Mouse (Mus musculus) spleen, adult 2 months (tissue): ENCODE measurements around the gene C1qb. TPM values are rescaled to one million over a fixed set of nuclear protein-coding genes. Genes with fewer than 3 reads are reported as not detected.

ENCODE experiments used
- DNase-seq, 2 experiments: peaks; one replicate each; pipeline versions ENCODE4 v3.0.0 to v3.0.0-alpha.2; 2012 to 2021; ENCODE audit warnings: low spot score in 2 of 2, low read depth in 1 of 2
- H3K27ac ChIP-seq: fragments of 200-500 bp; 2 replicates; pipeline ENCODE4 v1.5.1; 2012; ENCODE audit warnings: low read length, inconsistent platforms; ENCODE audit not compliant: insufficient read depth
- H3K27me3 ChIP-seq: fragments of 200-500 bp; 2 replicates; pipeline ENCODE4 v1.6.1; 2012; ENCODE audit warnings: mild to moderate bottlenecking, moderate library complexity, low read length, inconsistent platforms; ENCODE audit not compliant: control insufficient read depth, insufficient read depth
- H3K36me3 ChIP-seq: fragments of 200-500 bp; 2 replicates; pipeline ENCODE4 v1.6.1; 2012; ENCODE audit warnings: mild to moderate bottlenecking, low read length, inconsistent platforms; ENCODE audit not compliant: control insufficient read depth, insufficient read depth
- H3K4me1 ChIP-seq: fragments of 200-500 bp; 2 replicates; pipeline ENCODE4 v1.6.1; 2011; ENCODE audit warnings: inconsistent platforms; ENCODE audit not compliant: control insufficient read depth, insufficient read depth, insufficient read length
- H3K4me3 ChIP-seq: fragments of 200-500 bp; 2 replicates; pipeline ENCODE4 v1.5.1; 2011; ENCODE audit warnings: mild to moderate bottlenecking, inconsistent platforms; ENCODE audit not compliant: insufficient read depth, insufficient read length; ENCODE audit errors: extremely low read depth
- CTCF ChIP-seq: fragments of 200-500 bp; IDR thresholded peaks from 2 replicates; pipeline ENCODE4 v1.5.1; 2011; ENCODE audit warnings: mild to moderate bottlenecking, inconsistent platforms; ENCODE audit not compliant: insufficient read depth, insufficient read length, insufficient replicate concordance; ENCODE audit errors: extremely low read depth
- POLR2A ChIP-seq: fragments of 200-500 bp; IDR thresholded peaks from 2 replicates; pipeline ENCODE4 v1.6.1; 2011; ENCODE audit warnings: low read depth, low read length, inconsistent platforms
- WGBS: fragments of 180-500 bp; shearing (Covaris S2); methylation state at CpG from one replicate; pipeline ENCODE4 v1.1.7; 2018; 5-methylcytosine and 5-hydroxymethylcytosine counted together
- polyA plus RNA-seq: library from polyadenylated mRNA; depleted of rRNA; stranded (reverse); fragments of >200 nt; gene quantifications from 2 replicates; pipeline ENCODE4 v1.2.3, GENCODE M21; 2012

Gene C1qb
- polyA plus RNA-seq, 1 experiment: 284 TPM

DNA sequence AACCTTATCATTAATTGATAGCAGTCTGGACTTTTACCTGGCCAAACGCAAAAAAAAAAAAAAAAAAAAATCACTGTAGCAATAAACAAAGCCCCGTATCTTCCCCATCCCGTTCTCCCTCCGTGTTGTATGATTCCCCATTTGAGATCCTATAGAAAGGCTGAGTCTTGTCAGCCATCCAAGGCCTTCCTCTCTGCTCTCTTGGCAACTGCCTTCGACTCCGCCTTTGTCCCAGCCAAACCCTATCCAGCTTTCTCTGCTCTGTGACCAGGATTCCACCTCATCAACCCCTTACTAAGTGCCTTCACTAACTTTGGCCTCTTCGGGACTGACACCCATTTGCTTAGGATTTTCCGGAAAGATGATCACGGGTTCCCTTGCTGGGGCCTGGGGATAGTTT lies 48.0 kb downstream of the C1qb start:
- peaks cover 22% of the 10 kb centered on the region for H3K27me3 ChIP-seq
- no peak for DNase-seq
- WGBS: 91% methylated on average over 9 of the region's 9 CpGs
- H3K4me3 ChIP-seq: no peak overlapping the region
- TF ChIP-seq POLR2A: no peak
- no peak for TF ChIP-seq CTCF
- H3K4me1 ChIP-seq: peaks cover 8% of the 10 kb centered on the region
- H3K36me3 ChIP-seq: no peaks in the 10 kb centered on the region
- no peak overlapping the region for H3K27ac ChIP-seq

DNA sequence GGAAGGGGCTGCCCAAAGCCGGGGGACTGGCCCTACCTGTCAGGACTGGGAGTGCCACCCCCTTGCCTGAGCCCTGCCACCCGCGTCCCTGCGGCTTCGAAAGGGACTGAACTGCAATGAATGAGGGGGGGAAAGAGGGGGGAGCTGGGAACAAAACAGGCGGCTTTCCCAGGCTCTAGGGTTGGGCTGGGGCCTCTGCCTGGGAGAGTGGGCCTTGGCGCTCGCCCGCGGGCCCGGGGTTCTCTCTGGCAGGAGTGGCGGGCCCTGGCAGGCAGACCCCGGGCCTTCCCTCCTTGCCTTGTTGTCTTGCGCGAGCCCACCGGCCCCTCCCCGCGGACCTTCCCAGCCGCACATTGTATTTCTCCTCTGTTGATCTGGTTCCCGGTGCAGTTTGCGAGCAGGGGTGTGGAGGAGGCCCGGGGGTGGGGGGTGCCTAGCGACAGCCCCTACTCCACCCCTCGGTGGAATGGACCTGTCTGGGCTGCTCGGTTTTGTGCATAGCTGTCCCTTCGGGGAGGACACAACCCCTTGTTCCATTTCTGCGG lies 49.5 kb downstream of the C1qb start:
- 10% methylated on average over 26 of the region's 27 CpGs for WGBS
- no peak overlapping the region for H3K27ac ChIP-seq
- H3K27me3 ChIP-seq: peaks cover 22% of the 10 kb centered on the region
- H3K4me3 ChIP-seq: peak overlapping the region; percentile 45; the same call in 1 of the 2 replicates
- no peaks in the 10 kb centered on the region for H3K36me3 ChIP-seq
- TF ChIP-seq CTCF: no peak
- TF ChIP-seq POLR2A: no peak
- H3K4me1 ChIP-seq: peaks cover 8% of the 10 kb centered on the region
- DNase-seq: no peak

DNA sequence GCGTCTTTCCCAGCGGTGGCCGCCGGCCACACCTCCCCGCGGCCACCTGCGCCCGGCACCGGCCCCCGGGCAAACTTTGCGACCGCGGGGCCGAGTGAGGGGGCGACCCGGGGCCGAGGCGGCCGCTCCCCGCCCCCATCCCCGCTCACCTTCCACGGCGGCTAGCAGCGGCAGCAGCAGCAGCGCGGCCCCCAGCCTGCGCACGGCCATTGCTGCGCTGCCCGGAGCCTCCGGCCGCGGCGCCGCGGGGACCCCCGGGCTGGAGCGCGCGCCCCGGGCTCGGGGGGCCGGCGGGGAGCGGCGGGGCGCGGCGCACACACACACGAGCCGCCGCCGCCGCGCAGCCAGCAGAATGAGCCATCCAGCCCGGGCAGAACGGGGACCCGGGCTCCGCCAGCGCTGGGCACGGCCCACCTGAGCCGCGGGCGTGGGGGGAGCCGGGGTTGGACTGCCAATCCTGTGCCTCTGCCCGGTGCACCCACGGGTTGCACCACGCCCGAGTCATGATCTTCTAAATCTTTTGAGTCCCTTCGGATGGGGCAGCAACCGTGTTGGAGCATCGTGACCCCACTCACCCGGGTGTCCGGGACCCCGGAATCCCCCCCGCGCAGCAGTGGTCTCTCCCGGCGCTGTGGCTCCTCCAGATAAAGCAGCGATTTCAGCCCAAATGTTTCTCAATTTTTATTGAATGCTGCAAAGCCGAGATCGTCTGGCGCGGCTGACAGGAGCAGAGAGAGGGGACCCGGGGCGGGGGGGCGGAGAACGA lies 50.2 kb downstream of the C1qb start, which contains the start of gene Ephb2:
TSS of gene Ephb2 (minus strand) at position 368 of the 766 bp plus-strand sequence.
- H3K4me3 ChIP-seq: peak within 1 kb of the TSS; percentile 45; the same call in 1 of the 2 replicates
- H3K36me3 ChIP-seq: no peaks in the 10 kb centered on the region
- peaks cover 22% of the 10 kb centered on the region for H3K27me3 ChIP-seq
- peaks cover 8% of the 10 kb centered on the region for H3K4me1 ChIP-seq
- DNase-seq: peak; percentile 20 to 28
- WGBS: under 1% methylated on average over 72 of the region's 88 CpGs
- TF ChIP-seq CTCF (no peak), POLR2A (no peak)
- H3K27ac ChIP-seq: peak within 1 kb of the TSS; percentile 48; the same call in 1 of the 2 replicates

DNA sequence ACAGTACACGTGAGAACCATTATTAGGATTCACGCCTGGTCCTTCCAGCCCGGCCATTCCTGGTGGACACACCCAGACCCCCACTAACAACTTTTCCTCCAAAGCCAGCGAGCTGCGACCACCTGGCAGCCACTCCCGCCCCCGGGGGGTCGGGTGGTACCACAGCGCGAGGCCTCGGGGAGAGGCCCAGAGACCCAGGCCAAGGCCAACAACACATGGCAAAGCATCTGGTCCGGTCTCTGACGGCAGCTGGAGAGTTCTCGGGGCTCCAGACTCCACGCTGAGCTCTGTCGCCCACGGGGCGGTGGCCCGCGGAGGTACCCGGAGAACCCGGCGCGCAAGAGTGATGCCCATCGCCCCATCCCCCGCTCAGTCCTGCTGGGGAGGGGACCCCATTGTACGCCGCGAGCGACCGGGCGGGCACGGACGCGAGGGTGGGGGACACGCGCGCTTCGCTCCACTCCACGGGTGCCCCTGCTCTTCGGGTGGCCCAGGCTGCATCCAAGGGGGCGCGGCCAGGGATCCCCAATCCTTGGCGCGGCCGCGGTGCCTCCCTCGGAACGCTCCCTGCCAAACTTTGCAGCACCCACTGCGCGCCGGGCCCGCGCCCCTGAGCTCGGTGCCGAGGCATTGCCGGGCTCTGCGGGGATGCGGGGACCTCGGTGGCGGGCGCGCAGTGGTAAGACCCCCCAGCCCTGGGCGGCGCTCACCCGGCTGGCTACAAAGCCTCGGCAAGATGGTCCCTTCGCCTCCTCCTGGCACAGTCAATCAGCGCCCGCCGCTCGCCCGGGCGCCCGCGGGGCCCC lies 51.0 kb downstream of the C1qb start:
- 2% methylated on average over 74 of the region's 76 CpGs for WGBS
- Histone ChIP-seq H3K4me3 (peak overlapping the region; percentile 35; the same call in 1 of the 2 replicates), H3K27ac (no peak overlapping the region), H3K36me3 (no peaks in the 10 kb centered on the region), H3K4me1 (peaks cover 8% of the 10 kb centered on the region), H3K27me3 (peaks cover 22% of the 10 kb centered on the region)
- DNase-seq: no peak
- TF ChIP-seq CTCF (no peak), POLR2A (no peak)

DNA sequence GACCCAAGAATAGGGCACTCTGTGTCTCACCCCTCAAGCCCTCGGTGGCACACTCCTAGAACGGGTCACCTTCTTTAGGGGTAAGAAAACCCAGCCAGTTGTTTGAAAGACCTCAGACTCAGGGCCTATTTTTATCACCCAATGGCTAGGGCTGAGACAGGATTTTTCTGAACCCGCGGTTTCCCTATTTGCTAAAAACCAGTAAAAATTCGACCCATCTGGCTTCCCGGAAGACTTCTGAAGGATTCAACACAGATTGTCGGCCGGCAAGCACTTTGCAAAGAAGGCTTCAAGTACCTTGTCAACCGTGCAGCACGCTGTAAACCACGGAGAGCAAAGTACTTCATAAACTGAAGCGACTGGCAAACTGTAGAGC lies 51.6 kb downstream of the C1qb start:
- Histone ChIP-seq H3K4me3 (no peak overlapping the region), H3K36me3 (no peaks in the 10 kb centered on the region), H3K27ac (no peak overlapping the region), H3K4me1 (peaks cover 8% of the 10 kb centered on the region), H3K27me3 (peaks cover 22% of the 10 kb centered on the region)
- no peak for TF ChIP-seq CTCF
- no peak for TF ChIP-seq POLR2A
- WGBS: 1% methylated on average over 12 of the region's 12 CpGs
- DNase-seq: no peak

DNA sequence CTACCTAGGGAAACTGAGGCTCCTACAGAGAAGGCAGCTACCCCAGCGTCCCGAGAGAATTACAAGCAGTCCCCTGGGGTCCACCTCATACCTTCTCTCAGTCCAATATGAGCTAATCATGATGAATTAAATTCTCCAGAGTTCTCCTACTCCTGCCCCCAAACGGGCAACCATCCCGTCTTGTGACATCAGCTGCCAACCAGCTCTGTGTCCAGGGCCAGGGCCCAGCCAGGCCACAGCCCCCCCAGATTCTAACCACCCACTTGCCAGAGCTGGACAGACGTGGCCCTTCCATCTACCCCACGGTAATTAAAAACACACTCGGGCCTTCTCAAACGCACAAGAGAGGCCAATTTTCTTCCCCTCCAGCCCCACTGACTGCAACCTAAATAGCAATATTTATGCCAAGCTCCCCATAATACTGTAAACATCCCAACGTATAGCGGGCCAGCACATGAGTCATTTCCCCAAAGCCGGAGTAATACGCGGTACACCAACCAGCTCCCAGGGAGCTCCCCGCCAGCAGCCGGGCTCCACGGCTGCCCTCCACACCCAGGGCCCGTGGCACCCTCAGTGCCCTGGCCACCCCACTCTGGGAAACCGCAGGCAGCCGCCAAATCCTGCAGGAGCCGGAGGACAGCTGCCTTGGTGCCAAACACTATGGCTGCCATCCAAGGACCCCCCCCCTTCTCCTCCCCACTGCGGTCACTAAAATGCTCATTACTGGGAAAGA lies 52.2 kb downstream of the C1qb start:
- TF ChIP-seq POLR2A (no peak), CTCF (no peak)
- Histone ChIP-seq H3K27me3 (peaks cover 22% of the 10 kb centered on the region), H3K36me3 (no peaks in the 10 kb centered on the region), H3K4me3 (no peak overlapping the region), H3K27ac (no peak overlapping the region), H3K4me1 (peaks cover 8% of the 10 kb centered on the region)
- no peak for DNase-seq
- WGBS: 62% methylated on average over 21 of the region's 21 CpGs
